Mouse (Mus musculus): ENCODE measurements around the gene Atxn7l1.

Gene Atxn7l1

DNA sequence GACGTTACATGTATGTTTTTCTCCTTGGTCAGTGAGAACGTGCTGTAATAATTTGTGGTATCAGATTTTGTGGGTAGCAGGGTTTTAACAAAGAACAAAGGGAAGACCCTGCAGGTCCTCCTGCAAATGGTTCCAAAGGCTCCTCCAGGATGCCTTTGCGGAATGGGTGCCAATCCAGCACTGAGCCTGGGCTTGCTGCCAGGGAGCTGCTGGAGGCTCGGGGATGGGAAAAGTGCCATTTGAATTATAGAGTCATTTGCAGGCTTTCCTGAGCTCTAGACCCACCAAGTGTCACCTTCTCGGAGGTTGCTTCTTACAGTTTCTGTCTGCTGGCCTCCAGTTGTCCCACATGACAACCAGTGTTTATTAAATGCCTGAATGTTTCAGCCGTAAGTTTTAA is 213.2 kb downstream of the Atxn7l1 start:
- DNase-seq (ENCODE audit: low spot score in 2 of 2) = peak in 1 of 2 experiments; percentile 69

DNA sequence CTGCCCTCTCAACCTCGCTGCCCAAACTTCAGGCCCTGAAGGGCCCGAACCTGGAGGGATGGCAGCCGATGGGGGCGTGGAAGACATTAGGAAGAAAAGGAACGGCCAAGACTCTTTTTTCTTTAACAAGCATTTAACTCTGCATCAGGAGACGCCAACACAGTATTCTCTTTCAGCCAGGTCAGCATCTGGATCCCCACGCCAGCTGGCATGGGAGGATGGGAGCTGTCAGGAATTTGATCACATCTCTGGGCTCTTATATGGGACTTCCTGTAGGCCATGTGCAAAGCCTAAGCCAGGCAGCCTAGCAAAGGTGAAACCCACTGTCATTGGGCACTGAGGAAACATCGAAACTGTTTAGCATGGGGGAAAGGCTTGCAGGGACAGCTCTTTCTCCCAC is 217.0 kb downstream of the Atxn7l1 start:
- no peak for DNase-seq (ENCODE audit: low spot score in 2 of 2)

DNA sequence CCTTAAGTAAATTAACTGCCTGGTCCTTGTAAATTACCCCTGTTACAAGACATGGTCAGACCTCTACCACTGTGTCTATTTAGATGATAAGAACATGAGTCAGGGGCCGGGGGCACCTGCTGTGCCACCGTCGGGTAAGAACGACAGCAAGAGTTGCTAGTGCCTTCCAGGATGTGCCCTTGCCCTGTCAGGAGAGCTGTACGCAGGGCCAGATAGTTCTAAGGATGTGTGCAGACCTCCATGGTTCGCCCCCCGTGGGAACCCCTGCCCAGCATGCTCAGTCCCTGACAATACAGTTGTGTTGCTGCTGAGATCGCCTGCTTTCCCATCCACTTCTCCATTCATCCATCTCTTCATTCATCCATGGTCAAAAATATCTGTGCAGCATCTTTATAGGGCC is 217.6 kb downstream of the Atxn7l1 start:
- DNase-seq (ENCODE audit: low spot score in 2 of 2) = no peak

DNA sequence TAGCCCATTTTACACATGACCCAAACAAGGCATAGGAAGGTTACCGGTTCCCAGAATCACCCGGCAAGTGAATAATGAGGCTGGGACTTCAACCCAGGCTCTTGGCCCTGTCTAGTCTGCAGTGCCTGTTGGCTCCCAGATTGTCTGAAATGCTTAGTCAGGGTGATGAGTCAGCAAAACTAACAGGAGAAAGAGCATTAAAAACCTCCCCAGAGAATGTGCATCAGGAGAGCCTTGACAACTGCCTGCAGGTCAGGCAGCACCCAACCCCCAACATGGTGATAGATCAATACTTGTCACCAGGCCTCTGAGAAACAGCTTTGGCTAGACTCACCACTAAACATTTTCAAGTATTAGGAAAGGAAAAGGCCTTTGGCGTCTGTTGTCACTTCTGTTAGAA is 222.1 kb downstream of the Atxn7l1 start:
- no peak for DNase-seq (ENCODE audit: low spot score in 2 of 2)

DNA sequence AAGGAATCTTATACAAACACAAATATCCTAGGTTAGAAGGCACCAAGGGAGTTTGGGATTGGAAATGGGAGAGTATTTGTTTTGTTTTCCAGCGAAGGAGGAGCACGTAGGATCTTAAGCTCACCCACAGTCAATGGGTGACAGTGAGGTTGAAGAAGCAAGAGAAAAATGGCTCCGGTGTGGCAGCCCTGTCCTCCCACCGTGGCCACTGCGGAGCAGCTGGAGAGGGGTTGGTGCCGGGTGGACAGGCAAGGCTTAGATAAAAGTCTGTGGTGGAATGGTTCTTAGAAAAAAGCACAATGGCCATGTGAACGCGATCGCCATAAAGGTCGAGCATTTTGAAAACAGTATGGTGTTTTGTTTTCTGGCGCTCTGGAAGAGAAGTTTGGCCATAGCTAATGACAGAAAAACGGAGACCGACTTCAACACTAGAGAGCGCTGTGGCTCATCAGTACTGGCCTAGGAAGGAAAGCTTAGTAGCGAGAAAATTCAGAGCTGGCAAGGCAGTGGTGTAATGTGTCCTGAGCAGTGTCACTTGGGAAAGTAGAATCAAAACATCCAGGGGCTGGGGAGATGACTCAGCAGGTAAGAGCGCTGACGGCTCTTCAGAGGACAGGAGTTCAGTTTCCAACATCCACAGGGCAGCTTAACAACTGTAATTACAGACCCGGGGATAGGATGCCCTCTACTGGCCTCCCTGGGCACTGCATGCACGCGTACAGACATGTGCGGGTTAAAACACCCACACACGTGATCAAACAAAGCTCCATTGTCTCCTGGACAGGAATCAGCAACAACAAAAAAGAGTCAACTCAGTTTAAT is 232.3 kb downstream of the Atxn7l1 start:
- peak; percentile 44 to 64 for DNase-seq (ENCODE audit: low spot score in 2 of 2)

DNA sequence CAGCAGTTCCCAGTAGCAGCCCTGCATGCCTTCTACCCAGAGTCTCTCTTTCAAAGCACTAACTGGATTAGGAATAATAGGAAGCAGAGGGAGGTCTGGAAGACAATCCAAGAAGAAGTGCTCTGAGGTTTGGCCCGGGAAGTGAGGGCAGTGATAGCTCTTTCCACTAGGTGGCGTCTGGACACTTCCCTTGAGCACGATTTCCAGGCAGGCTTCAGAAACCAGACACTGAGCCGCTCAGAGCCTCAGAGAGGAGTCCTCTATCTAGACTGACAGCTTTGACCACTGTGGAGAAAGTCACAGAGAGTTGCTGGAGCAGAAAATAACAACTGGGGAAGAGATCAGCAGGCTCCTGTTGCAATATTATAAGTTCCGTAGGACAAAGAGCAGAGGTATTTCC is 241.3 kb downstream of the Atxn7l1 start:
- peak in 1 of 2 experiments; percentile 60 for DNase-seq (ENCODE audit: low spot score in 2 of 2)

DNA sequence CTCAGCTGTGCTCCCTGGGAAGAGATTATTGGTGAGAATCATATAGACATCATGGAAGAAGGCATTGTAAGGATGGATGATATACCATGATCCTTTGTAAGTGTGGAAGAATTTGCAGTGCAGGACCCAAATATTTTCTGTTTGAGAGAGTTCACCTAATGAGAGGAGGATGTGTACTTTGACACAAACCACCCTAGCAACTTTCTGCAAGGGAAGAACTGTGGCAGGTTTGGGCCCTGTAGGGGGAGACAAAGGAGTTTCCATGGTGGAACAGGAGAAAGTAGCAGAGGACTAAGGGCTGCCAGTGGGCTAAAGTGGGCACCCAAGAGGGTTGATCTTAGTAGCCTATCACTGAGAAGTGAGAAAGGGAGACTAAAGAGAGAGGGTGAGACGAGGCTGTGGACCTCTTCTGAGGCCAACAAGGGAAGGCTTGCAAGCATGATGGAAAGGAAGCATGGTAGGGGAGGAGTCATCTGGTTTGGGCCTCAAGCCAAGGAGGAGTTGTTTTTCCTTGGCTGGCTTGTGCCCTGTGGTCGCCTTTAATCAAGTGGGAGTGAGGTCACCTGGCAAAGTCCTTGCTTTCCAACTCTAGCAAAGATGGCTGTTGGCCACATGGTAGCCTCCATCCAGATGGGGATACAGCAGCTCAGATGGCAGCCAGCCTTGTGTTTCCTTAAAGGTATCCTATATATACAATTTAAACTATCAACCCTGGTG is 243.5 kb downstream of the Atxn7l1 start:
- no peak for DNase-seq (ENCODE audit: low spot score in 2 of 2)

DNA sequence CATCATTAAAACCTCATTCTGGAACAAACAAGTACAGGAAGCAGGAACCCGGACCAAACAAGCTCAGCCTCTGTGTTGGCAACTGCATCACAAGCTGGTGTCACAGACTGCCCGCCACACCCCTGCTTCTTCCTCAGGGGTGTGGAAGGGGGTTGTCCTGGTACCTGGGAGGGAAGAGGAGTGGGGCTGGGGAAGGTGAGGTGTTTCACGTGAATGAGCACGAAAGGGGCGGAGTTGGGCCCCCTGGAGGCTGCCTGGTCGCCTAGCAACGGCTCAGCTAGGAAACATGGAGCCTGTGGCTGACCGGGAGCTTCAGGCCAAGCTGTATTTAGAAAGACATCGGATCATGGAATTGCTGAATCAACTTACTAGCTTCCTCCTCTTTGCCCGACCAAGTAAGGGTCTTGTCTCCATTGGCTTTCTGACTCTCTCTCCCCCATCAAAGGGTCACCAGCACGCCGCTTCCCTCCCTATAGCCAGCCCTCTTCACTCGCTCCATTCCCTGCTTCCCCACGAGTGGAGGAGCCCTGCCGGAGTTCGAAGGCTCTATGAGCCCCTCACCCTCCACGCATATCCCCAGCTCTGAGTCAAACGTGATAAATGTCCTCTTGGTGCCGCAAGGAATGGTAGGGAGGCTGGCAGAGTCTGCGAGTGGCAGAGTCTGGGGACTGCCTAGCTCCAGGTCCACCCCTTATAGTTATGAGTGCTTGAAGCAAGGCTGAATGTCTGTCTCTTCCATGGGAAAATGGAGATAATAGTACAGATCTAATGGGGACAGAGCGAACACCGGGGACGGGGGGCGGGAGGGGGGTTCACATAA is 247.5 kb downstream of the Atxn7l1 start, which contains the start of gene Efcab10:
Efcab10 (plus strand) TSS at position 51 of the 820 bp plus-strand sequence.
- peak; percentile 39 to 47 for DNase-seq (ENCODE audit: low spot score in 2 of 2)

DNA sequence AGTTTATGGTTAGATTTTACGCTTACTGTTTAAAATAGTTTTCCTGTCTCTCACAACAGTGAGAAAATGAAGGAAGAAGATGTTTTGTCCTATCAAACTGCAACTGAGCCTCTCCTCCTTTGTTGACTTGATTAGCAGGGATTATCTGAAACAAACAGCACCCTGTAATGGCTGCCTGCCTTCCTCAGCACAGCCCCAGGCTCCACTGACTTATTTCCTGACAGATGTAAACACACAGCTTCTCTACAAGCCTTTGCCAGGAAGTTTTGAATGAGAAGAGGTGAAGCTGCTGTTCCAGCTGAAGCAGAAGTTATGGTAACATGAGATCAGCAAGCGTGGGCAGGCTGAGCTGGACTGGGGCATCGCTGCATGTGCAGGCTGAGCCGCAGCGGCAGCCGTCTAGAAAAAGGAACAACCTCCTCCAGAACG is 255.8 kb downstream of the Atxn7l1 start:
- DNase-seq (ENCODE audit: low spot score in 2 of 2) = no peak

DNA sequence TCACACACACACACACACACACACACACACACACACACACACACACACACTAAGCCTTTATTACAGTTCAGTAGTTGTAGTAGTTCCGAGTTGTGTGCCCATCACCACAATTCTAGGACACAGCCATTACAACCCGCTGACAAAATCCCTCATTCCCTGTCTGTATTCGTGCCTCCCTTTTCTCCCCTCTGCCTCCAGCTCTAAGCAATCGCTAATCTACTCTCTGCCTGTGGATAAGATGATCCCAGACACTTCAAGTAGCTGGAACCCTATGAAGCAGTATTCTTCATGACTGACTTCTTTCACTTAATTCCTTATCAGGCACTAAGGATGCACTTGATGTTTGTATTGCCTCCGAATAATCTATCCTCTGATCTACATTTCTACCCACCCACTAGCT is 257.5 kb downstream of the Atxn7l1 start:
- no peak for DNase-seq (ENCODE audit: low spot score in 2 of 2)

DNA sequence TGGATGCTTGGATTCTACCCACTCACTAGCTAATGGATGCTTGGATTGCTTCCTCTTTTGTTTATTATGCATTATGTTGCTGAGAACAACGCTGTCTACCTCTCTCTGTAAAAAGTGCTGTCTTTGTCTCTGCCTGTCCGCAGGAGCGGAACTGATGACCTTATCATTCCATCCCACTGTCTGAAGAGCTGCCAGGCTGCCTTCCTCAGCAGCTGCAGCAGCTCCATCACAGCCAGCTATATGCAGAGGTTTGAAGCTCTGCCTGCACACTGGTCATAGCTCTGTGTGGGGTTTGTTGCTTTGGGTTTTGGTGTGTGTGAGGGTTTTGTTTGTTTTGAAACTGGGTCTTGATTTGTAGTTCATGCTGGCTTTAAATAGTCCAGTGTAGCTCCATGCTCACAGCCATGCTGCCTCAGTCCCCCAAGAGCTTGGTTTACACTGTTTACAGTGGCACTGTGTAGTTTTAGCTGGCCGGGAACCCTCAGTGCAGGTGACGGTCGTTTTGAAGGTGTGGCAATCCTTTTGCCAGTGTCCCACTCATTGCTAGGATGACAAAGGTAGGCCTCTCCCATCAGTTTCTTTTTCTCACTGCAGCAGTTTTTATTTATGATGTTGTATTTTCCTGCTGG is 258.0 kb downstream of the Atxn7l1 start:
- DNase-seq (ENCODE audit: low spot score in 2 of 2) = no peak

DNA sequence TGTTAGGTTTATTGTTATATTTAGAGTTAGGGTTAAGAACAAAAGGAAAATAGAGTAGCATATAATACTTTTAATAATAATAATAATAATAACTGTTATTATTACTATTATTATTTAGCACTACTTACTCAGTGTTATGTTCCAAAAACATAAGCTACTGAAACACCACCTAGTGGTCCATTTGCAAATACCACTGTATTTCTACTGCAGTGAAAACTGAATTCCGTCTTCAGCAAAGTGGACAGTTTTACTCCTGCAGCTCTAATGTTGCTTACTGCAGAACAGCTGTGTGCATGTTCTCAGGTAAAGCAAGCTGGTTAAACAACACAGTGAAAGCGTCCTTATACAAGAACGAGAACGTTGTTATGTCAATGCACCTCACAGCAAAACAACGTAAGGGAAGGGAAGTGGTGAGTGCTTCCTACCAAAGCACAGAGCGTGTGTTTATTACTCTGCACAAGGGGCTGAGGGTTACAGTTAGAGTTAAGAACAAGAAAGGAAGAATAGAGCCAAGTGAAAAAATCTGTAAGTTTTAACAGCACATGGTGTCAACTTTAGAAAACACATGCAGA is 264.2 kb downstream of the Atxn7l1 start:
- no peak for DNase-seq (ENCODE audit: low spot score in 2 of 2)
